Mouse (Mus musculus) ES-E14 (cell line): ENCODE measurements around the gene Cdkn2aipnl. TPM values are rescaled to one million over a fixed set of nuclear protein-coding genes. Genes with fewer than 3 reads are reported as not detected.

Experiments used
- DNase-seq: peaks from one replicate; pipeline ENCODE4 v3.0.0-alpha.2; 2013; ENCODE audit warnings: low read depth, low spot score
- H3K27ac ChIP-seq: 2 replicates; pipeline ENCODE4 v1.5.1; 2012; ENCODE audit warnings: low read depth, mild to moderate bottlenecking, low read length, moderate library complexity, mixed read lengths; ENCODE audit not compliant: poor library complexity, insufficient read depth, severe bottlenecking
- H3K36me3 ChIP-seq: 2 replicates; pipeline ENCODE4 v1.6.1; 2012; ENCODE audit warnings: mild to moderate bottlenecking, low read length, moderate library complexity, mixed read lengths; ENCODE audit not compliant: control insufficient read depth, poor library complexity, insufficient read depth, severe bottlenecking
- H3K4me1 ChIP-seq, 2 experiments: fragments of 150-350 bp in 1 of 2; sonication (generic) in 1 of 2; 2 replicates each; pipeline ENCODE4 v1.6.1; 2012; ENCODE audit warnings: low read length in 2 of 2, mild to moderate bottlenecking in 1 of 2, mixed read lengths in 1 of 2; ENCODE audit not compliant: control insufficient read depth in 2 of 2, insufficient read depth in 2 of 2, poor library complexity in 1 of 2
- H3K4me3 ChIP-seq, 2 experiments: fragments of 150-350 bp in 1 of 2; sonication (generic) in 1 of 2; 2 replicates each; pipeline ENCODE4 v1.5.1; 2012; ENCODE audit warnings: low read length in 2 of 2, low read depth in 1 of 2, mild to moderate bottlenecking in 1 of 2, mixed read lengths in 1 of 2; ENCODE audit not compliant: insufficient read depth in 1 of 2, poor library complexity in 1 of 2, severe bottlenecking in 1 of 2
- H3K9ac ChIP-seq: 2 replicates; pipeline ENCODE4 v1.6.1; 2012; ENCODE audit warnings: low read depth, mild to moderate bottlenecking, low read length, mixed read lengths; ENCODE audit not compliant: poor library complexity, insufficient read depth, severe bottlenecking
- H3K9me3 ChIP-seq: fragments of 150-350 bp; sonication (generic); 2 replicates; pipeline ENCODE4 v1.6.1; 2012; ENCODE audit warnings: low read depth, mild to moderate bottlenecking, low read length; ENCODE audit not compliant: control insufficient read depth, insufficient read depth
- CHD2 ChIP-seq: IDR thresholded peaks from 2 replicates; pipeline ENCODE4 v1.6.1; 2014; ENCODE audit warnings: mild to moderate bottlenecking, low read depth, low read length, inconsistent platforms
- HCFC1 ChIP-seq: IDR thresholded peaks from 2 replicates; pipeline ENCODE4 v1.6.1; 2012; ENCODE audit warnings: low read length, inconsistent platforms, borderline replicate concordance; ENCODE audit not compliant: insufficient read depth
- MAFK ChIP-seq: IDR thresholded peaks from 2 replicates; pipeline ENCODE4 v1.6.1; 2014; ENCODE audit warnings: mild to moderate bottlenecking, low read depth, low read length, inconsistent platforms; ENCODE audit not compliant: insufficient read depth
- ZC3H11A ChIP-seq: IDR thresholded peaks from 2 replicates; pipeline ENCODE4 v1.6.1; 2012; ENCODE audit warnings: low read depth, mild to moderate bottlenecking, inconsistent platforms, low read length, borderline replicate concordance
- ZNF384 ChIP-seq: IDR thresholded peaks from 2 replicates; pipeline ENCODE4 v1.6.1; 2012; ENCODE audit warnings: low read depth, low read length, inconsistent platforms
- in situ Hi-C, 2 experiments: fragments of 600-800 bp; cut with MboI; formaldehyde crosslinking; loops; one replicate each; pipeline ENCODE4 v1.15.1; 2025; ENCODE audit warnings: low sequenced_read_pairs in 2 of 2, inconsistent platforms in 1 of 2; ENCODE audit not compliant: unreplicated experiment in 2 of 2
- total RNA-seq: library from RNA; depleted of rRNA; stranded (reverse); fragments of 300-350 nt; gene quantifications from 2 replicates; pipeline ENCODE4 v1.2.3, GENCODE M21; 2012; rRNA removed

Gene Cdkn2aipnl
- total RNA-seq, 1 experiment, result 61.7 TPM

GRCm38 (mm10) chr11:52018217-52018616 is 50.8 kb downstream of the Cdkn2aipnl start:
- H3K9ac ChIP-seq, result no peak overlapping the region
- TF ChIP-seq ZNF384, result no peak
- TF ChIP-seq HCFC1, result no peak
- no peak for TF ChIP-seq CHD2
- TF ChIP-seq MAFK, result no peak
- no peak for TF ChIP-seq ZC3H11A
- no peak overlapping the region for H3K27ac ChIP-seq
- no peak for DNase-seq
- in situ Hi-C loops, result no loop called here
- 0 out of 4 replicates have a peak, but pooled peaks cover 0 to 1% of the 10 kb centered on the region in 2 experiments for H3K4me1 ChIP-seq
- H3K36me3 ChIP-seq, result no peaks in the 10 kb centered on the region
- H3K9me3 ChIP-seq, result no peaks in the 10 kb centered on the region
- H3K4me3 ChIP-seq, result no peak overlapping the region

Other genes with a start within 250 kb of the Cdkn2aipnl start
- 9.3 and 10.9 TPM in 2 replicates for gene Sec24a, start 204.0 kb upstream of the Cdkn2aipnl start, total RNA-seq
- gene Sar1b, start 204.0 kb upstream of the Cdkn2aipnl start, total RNA-seq, result 86.0 and 86.1 TPM in 2 replicates
- gene Jade2, start 110.0 kb upstream of the Cdkn2aipnl start, total RNA-seq, result 11.5 and 11.8 TPM in 2 replicates
- gene Ube2b, start 33.1 kb downstream of the Cdkn2aipnl start, total RNA-seq, result 47.9 and 58.3 TPM in 2 replicates
- gene Cdkl3, start 36.6 kb downstream of the Cdkn2aipnl start, total RNA-seq, result 3.6 and 4.6 TPM in 2 replicates
- 51.1 and 70.4 TPM in 2 replicates for gene Ppp2ca, start 131.0 kb downstream of the Cdkn2aipnl start, total RNA-seq
- gene Olfr1373, start 177.9 kb downstream of the Cdkn2aipnl start, total RNA-seq, result not detected in 2 replicates
- not detected in 2 replicates for gene Olfr1371, start 246.3 kb downstream of the Cdkn2aipnl start, total RNA-seq